Mouse (Mus musculus): ENCODE measurements at regions not wholly inside any gene's neighbourhood (a gene's known extent, or its start where the extent isn't known, plus 50 kb on each side); places are given as distances from the start of the nearest gene placed in this dataset.

DNA sequence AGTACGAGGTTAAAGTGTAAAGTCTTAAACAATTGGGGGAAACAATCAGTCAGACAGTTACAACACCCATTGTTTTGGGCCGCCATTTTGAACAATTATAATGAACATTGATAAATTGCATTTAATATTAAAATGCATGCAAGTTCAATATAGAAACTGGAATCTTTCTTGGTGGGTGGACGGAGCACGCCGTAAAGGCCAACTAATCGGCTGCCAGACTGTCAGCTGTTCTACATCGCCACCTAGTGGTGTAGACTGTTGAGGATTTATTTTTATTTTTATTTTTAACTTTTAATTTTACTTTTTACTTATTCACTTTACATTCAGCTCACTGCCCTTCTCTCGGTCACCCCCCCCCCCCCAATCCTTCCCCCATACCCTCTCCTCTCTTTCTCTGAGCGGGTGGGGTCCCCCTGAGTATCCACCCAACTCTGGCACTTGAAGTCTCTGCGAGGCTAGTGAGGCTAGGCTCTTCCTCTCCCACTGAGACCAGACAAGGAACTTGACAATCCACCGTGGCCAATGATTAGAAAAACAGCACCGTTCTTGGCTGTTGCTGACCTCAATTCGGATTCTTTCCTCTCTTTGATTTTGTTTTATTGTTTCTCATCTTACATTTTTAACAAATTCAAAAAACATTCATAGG is 79.7 kb upstream of the C1qtnf3 start:
- TF ChIP-seq USF1 (IDR thresholded peaks at IDR 0.05; ENCODE audit: low read depth) (no peak), TCF12 (IDR thresholded peaks at IDR 0.05; ENCODE audit: insufficient read depth, poor library complexity, severe bottlenecking) (no peak), POLR2A (IDR thresholded peaks at IDR 0.05; ENCODE audit: insufficient read length, low read depth) (no peak), MAX (IDR thresholded peaks at IDR 0.05; ENCODE audit: low read depth) (no peak)
- Histone ChIP-seq H3K79me2 (ENCODE audit: control insufficient read depth, insufficient read depth) (no peaks in the 10 kb centered on the region), H3K27me3 (ENCODE audit: control insufficient read depth, insufficient read depth, insufficient read length) (no peaks in the 10 kb centered on the region), H3ac (ENCODE audit: control insufficient read depth, insufficient read length) (no peak overlapping the region), H3K36me3 (ENCODE audit: control insufficient read depth, insufficient read depth) (no peaks in the 10 kb centered on the region), H3K4me3 (no peak overlapping the region), H3K4me2 (ENCODE audit: low read depth) (peak overlapping the region; percentile 35)

DNA sequence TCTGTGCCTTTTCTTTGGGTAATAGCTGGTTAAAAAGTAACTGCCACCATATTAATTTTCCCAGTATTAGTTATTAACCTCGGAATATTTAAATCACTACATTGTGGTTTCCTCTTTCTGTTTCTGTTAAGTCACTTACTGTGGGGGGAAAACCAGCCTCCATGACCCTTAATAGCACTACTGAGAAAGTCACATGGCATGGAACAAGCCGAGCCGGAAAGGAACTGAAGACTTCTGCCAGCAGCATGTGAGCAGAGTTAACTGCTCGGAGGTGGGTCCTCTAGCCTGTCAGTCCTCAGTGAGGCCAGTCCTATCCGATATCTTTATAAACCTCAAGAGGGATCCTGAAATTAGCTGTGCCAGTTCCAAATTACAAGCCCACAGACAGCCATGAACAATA is 75.8 kb upstream of the C1qtnf3 start:
- no peak for TF ChIP-seq SRF (IDR thresholded peaks at IDR 0.05; ENCODE audit: control insufficient read depth, insufficient read length, low read depth)
- TF ChIP-seq MAX (IDR thresholded peaks at IDR 0.05; ENCODE audit: low read depth): no peak
- TF ChIP-seq USF1 (IDR thresholded peaks at IDR 0.05; ENCODE audit: low read depth): no peak
- TF ChIP-seq E2F4 (IDR thresholded peaks at IDR 0.05; ENCODE audit: insufficient read depth): no peak
- no peak for TF ChIP-seq MYOG (IDR thresholded peaks at IDR 0.05; ENCODE audit: control insufficient read depth in 1 of 3, insufficient read depth in 1 of 3, insufficient read length in 2 of 3, low read depth in 2 of 3)
- no peak for TF ChIP-seq REST (IDR thresholded peaks at IDR 0.05; ENCODE audit: insufficient read depth, insufficient read length)
- no peak for TF ChIP-seq POLR2AphosphoS2 (IDR thresholded peaks at IDR 0.05; ENCODE audit: insufficient read length, low read depth)
- no peak for TF ChIP-seq TCF12 (IDR thresholded peaks at IDR 0.05; ENCODE audit: insufficient read depth, poor library complexity, severe bottlenecking)
- TF ChIP-seq POLR2A (IDR thresholded peaks at IDR 0.05; ENCODE audit: insufficient read length, low read depth): no peak
- no peak for TF ChIP-seq MYOD1 (IDR thresholded peaks at IDR 0.05; ENCODE audit: control insufficient read depth in 1 of 3, insufficient read length in 2 of 3, low read depth in 2 of 3)
- no peak for TF ChIP-seq TCF3 (IDR thresholded peaks at IDR 0.05; ENCODE audit: insufficient read length, low read depth)
- no peak for TF ChIP-seq CEBPB (IDR thresholded peaks at IDR 0.05; ENCODE audit: insufficient read depth, poor library complexity, severe bottlenecking)

DNA sequence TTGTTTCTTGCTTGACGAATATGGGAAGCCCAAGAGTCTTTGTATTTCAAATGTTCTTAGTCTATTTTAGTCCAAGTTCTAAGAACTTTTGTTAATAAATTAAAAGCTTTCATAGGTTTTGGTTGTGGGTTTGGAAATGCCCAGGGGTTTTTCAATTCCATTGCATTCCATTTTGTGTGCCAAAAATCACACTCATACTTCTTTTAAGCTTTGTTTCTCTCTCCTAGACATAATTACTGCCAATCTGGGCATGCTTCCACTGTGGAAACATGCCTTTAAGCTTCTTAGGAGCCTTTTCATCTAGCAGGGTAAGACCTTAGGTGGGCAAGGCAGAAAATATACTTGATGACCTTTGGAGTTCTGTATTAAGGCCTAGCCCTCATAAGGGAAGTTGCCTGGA is 70.4 kb upstream of the C1qtnf3 start:
- no peak overlapping the region for H3K4me3 ChIP-seq
- no peaks in the 10 kb centered on the region for H3K27me3 ChIP-seq (ENCODE audit: control insufficient read depth, insufficient read depth, insufficient read length)
- no peaks in the 10 kb centered on the region for H3K79me2 ChIP-seq (ENCODE audit: control insufficient read depth, insufficient read depth)
- TF ChIP-seq TCF12 (IDR thresholded peaks at IDR 0.05; ENCODE audit: insufficient read depth, poor library complexity, severe bottlenecking) (no peak), POLR2AphosphoS2 (IDR thresholded peaks at IDR 0.05; ENCODE audit: insufficient read length, low read depth) (no peak)
- no peak overlapping the region for H3ac ChIP-seq (ENCODE audit: control insufficient read depth, insufficient read length)
- no peaks in the 10 kb centered on the region for H3K36me3 ChIP-seq (ENCODE audit: control insufficient read depth, insufficient read depth)
- H3K4me2 ChIP-seq (ENCODE audit: low read depth): no peak overlapping the region

More for the DNA sequence above, 75.8 kb upstream of the C1qtnf3 start:
- Histone ChIP-seq H3ac (ENCODE audit: control insufficient read depth, insufficient read length) (no peak overlapping the region), H3K36me3 (ENCODE audit: control insufficient read depth, insufficient read depth) (no peaks in the 10 kb centered on the region), H3K27me3 (ENCODE audit: control insufficient read depth, insufficient read depth, insufficient read length) (no peaks in the 10 kb centered on the region), H3K4me2 (ENCODE audit: low read depth) (no peak overlapping the region), H3K4me3 (no peak overlapping the region), H3K79me2 (ENCODE audit: control insufficient read depth, insufficient read depth) (no peaks in the 10 kb centered on the region)

DNA sequence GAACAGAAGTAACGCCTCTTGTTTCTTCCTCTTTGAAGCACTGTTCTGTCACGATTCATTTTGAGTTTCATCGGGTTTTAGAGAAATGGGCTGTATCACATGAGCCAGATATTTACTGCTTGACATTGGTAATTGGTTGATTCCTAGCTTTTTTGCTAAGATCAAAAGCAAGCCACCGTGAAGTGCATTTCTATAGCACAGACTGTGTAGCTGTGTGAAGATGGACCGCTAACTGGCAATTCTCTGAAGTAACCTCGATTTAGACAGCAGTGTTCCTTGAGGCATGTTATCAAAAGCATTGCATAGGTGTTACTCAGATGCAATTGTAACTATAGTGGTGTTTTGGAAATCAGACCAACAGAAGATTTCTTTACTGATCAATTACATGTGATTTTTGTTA is 64.1 kb upstream of the C1qtnf3 start:
- no peak for TF ChIP-seq TCF3 (IDR thresholded peaks at IDR 0.05; ENCODE audit: insufficient read length, low read depth)
- TF ChIP-seq REST (IDR thresholded peaks at IDR 0.05; ENCODE audit: insufficient read depth, insufficient read length): no peak
- no peak for TF ChIP-seq USF1 (IDR thresholded peaks at IDR 0.05; ENCODE audit: low read depth)
- H3ac ChIP-seq (ENCODE audit: control insufficient read depth, insufficient read length): no peak overlapping the region
- H3K4me2 ChIP-seq (ENCODE audit: low read depth): no peak overlapping the region
- H3K27me3 ChIP-seq (ENCODE audit: control insufficient read depth, insufficient read depth, insufficient read length): no peaks in the 10 kb centered on the region
- no peak overlapping the region for H3K4me3 ChIP-seq
- no peaks in the 10 kb centered on the region for H3K36me3 ChIP-seq (ENCODE audit: control insufficient read depth, insufficient read depth)
- no peaks in the 10 kb centered on the region for H3K79me2 ChIP-seq (ENCODE audit: control insufficient read depth, insufficient read depth)

- Histone ChIP-seq H3K4me2 (ENCODE audit: low read depth) (peak overlapping the region; percentile 56), H3K36me3 (ENCODE audit: control insufficient read depth, insufficient read depth) (no peaks in the 10 kb centered on the region), H3ac (ENCODE audit: control insufficient read depth, insufficient read length) (no peak overlapping the region), H3K27me3 (ENCODE audit: control insufficient read depth, insufficient read depth, insufficient read length) (no peaks in the 10 kb centered on the region), H3K79me2 (ENCODE audit: control insufficient read depth, insufficient read depth) (no peaks in the 10 kb centered on the region), H3K4me3 (no peak overlapping the region)
- TF ChIP-seq MYOD1 (IDR thresholded peaks at IDR 0.05; ENCODE audit: control insufficient read depth in 1 of 3, insufficient read length in 2 of 3, low read depth in 2 of 3): no peak
- TF ChIP-seq MYOG (IDR thresholded peaks at IDR 0.05; ENCODE audit: control insufficient read depth in 1 of 3, insufficient read depth in 1 of 3, insufficient read length in 2 of 3, low read depth in 2 of 3): no peak
- peak; percentile 14 for TF ChIP-seq MAX (IDR thresholded peaks at IDR 0.05; ENCODE audit: low read depth)
- peak; percentile 94 for TF ChIP-seq CEBPB (IDR thresholded peaks at IDR 0.05; ENCODE audit: insufficient read depth, poor library complexity, severe bottlenecking)
Measured at GRCm38 (mm10) chr15:10890220-10890921, 61.8 kb upstream of the C1qtnf3 start.

Data from myocyte (in vitro differentiated cells).